Mouse (Mus musculus) neutrophil, adult 83 days (primary cell): ENCODE data around the gene Haus2. TPM values are rescaled to one million over a fixed set of nuclear protein-coding genes. Genes with fewer than 3 reads are reported as not detected.

Experiments used
- total RNA-seq, 2 experiments: library from RNA; stranded (reverse); gene quantifications; one replicate each; pipeline ENCODE4 v1.2.4; 2023

Haus2 gene
- total RNA-seq = 10 to 100 TPM in 1 of 2 experiments, 1 to 10 TPM in 1; 8.8 to 11.5 TPM

GRCm38 (mm10) chr2:120608830-120609723, at the start of gene Haus2, which contains the start of gene Lrrc57:
TSS of gene Haus2 (plus strand) at chr2:120609383.
TSS of gene Lrrc57 (minus strand) at chr2:120609520.

GRCm38 (mm10) chr2:120563235-120563990, 45.8 kb upstream of the Haus2 start, which contains the start of gene Zfp106:
TSS of gene Zfp106 (minus strand) at chr2:120563843.

GRCm38 (mm10) chr2:120566886-120567797, 42.0 kb upstream of the Haus2 start, which contains the start of gene Snap23:
TSS of gene Snap23 (plus strand) at chr2:120567671.

GRCm38 (mm10) chr2:120628886-120629735, 19.9 kb downstream of the Haus2 start, which contains the start of gene Stard9:
TSS of gene Stard9 (plus strand) at chr2:120629121.

Other genes with a start within 250 kb of the Haus2 start
- 10 to 100 TPM; 17.9 to 18.8 TPM for gene Ganc, start 205.5 kb upstream of the Haus2 start, total RNA-seq
- gene Tmem87a, start 205.3 kb upstream of the Haus2 start, total RNA-seq = 10 to 100 TPM; 25.4 to 27.6 TPM
- under 1 TPM; 0.20 to 0.29 TPM for gene Capn3, start 153.4 kb upstream of the Haus2 start, total RNA-seq
- 10 to 100 TPM; 66.8 to 84.1 TPM for gene Zfp106, start 45.5 kb upstream of the Haus2 start, total RNA-seq
- gene Snap23, start 41.7 kb upstream of the Haus2 start, total RNA-seq = 100 to 1,000 TPM in 1 of 2 experiments, 10 to 100 TPM in 1; 99.9 to 131 TPM
- gene Lrrc57, start 137 bp downstream of the Haus2 start, total RNA-seq = 10 to 100 TPM; 16.8 to 17.5 TPM
- gene Stard9, start 19.7 kb downstream of the Haus2 start, total RNA-seq = 10 to 100 TPM; 12.3 to 19.2 TPM
- 10 to 100 TPM; 19.0 to 22.5 TPM for gene Cdan1, start 240.7 kb downstream of the Haus2 start, total RNA-seq
- gene Ttbk2, start 241.2 kb downstream of the Haus2 start, total RNA-seq = 1 to 10 TPM; 6.7 to 7.7 TPM